Mouse (Mus musculus) gonadal fat pad, adult 2 months (tissue): ENCODE data around the gene Rbl1. TPM values are rescaled to one million over a fixed set of nuclear protein-coding genes. Genes with fewer than 3 reads are reported as not detected.

ENCODE experiments used
- polyA plus RNA-seq: library from polyadenylated mRNA; depleted of rRNA; stranded (reverse); fragments of >200 nt; gene quantifications from 2 replicates; pipeline ENCODE4 v1.2.3, GENCODE M21; 2012; rRNA removed

Gene Rbl1
- polyA plus RNA-seq, 1 experiment, result 4.0 TPM

Other genes with a start within 250 kb of the Rbl1 start
- 43.0 and 46.5 TPM in 2 replicates for gene Ndrg3, start 212.5 kb downstream of the Rbl1 start, polyA plus RNA-seq
- 3.1 and 3.3 TPM in 2 replicates for gene Dsn1, start 197.4 kb downstream of the Rbl1 start, polyA plus RNA-seq
- 8.0 and 8.2 TPM in 2 replicates for gene Soga1, start 125.3 kb downstream of the Rbl1 start, polyA plus RNA-seq
- not detected in 2 replicates for gene Tldc2, start 117.5 kb downstream of the Rbl1 start, polyA plus RNA-seq
- gene Samhd1, start 69.3 kb downstream of the Rbl1 start, polyA plus RNA-seq, result 27.7 and 27.9 TPM in 2 replicates
- gene Rpn2, start 74.5 kb upstream of the Rbl1 start, polyA plus RNA-seq, result 449 and 499 TPM in 2 replicates
- 0.22 and 0.51 TPM in 2 replicates for gene Mroh8, start 75.0 kb upstream of the Rbl1 start, polyA plus RNA-seq
- gene Ghrh, start 143.0 kb upstream of the Rbl1 start, polyA plus RNA-seq, result 0.30 TPM in 1 of 2 replicates, not detected in the other
- 71.7 and 86.3 TPM in 2 replicates for gene Manbal, start 163.1 kb upstream of the Rbl1 start, polyA plus RNA-seq
- gene Src, start 213.9 kb upstream of the Rbl1 start, polyA plus RNA-seq, result 35.4 and 39.8 TPM in 2 replicates